Mouse (Mus musculus): ENCODE data around the gene Fam222a. TPM values are rescaled to one million over a fixed set of nuclear protein-coding genes. Genes with fewer than 3 reads are reported as not detected.

Gene Fam222a
- total RNA-seq, 2 experiments from 2014 or later, result 2.6 to 3.3 TPM

DNA sequence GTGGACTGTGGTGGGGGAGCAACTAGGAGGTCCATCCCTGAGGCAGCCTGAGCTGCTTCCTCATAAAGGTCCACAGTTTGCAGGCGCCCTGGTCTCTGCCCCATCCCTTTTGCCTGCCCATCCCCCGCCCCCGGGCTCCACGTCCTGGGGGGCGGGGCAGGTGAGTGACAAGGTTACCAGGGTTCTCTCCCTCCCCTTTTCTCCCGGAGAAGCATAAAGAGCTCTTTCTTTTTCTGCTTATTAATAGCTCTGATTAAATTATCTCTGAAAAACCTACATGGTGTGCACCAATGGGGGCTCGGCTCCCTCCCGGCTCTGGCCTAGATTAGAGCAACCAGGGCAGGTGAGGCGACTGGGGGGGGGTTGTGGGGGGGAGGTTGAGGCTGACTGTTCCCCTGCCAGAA is 7.3 kb upstream of the Fam222a start:
- DNase-seq, result no peak

DNA sequence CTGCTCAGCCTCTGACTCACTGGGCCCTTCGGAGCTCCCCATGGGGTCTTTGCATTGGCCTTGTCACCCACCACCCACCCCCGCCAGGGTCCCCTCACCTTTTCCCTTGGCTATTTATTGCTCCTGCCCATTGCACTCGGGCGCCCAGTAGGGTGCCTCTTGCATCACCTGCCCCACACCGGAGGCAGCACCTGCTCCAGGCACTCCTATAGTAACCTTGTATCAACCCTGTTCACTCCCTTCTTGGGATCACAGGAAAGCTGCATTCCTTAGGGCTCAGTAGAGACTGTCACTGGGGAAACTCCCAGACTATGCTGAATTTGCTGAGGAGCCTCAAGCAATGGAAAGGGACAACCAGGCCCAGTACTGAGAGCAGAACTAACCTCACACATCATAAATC is 6.9 kb upstream of the Fam222a start:
- DNase-seq, result no peak

DNA sequence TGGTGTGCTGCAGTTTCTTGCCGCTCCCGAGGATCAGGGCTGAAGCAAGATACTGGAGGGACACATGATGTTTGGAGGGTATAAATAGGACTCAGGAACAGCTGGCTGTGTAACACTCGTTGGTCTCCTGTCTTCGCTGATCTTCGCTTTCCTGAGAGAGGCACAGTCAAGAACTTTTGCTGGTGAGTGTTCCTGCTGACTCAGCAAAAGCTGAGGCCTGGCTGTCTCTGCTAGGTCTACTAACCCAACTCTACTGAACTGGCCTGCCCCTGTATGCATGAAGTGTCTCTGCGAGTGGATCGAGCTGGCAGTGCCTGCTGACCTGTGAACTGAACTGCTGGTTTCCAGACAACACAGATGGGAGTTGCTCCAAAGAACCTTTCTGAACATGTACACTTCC is 3.8 kb upstream of the Fam222a start:
- no peak for DNase-seq

DNA sequence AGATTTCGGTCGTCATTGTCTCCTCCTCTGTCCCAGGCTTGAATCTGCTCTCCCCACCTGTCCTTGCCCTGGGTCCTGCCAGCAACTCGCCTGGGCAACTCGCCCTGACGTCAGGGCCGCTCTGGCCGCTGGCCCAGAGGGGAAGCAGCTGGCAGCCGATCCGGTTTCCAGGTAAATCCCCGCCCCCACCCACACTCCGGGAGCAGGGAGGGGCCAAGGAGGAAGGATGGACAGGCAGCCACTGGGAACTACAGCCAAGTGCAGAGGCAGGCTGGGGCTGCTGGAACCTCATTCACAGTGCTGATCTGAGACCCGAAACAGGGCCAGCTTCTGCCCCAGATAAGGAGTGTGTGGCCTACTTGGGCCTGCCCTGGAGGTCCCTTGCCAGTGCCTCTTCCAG is 2.5 kb upstream of the Fam222a start:
- peak; percentile 54 to 63 for DNase-seq

DNA sequence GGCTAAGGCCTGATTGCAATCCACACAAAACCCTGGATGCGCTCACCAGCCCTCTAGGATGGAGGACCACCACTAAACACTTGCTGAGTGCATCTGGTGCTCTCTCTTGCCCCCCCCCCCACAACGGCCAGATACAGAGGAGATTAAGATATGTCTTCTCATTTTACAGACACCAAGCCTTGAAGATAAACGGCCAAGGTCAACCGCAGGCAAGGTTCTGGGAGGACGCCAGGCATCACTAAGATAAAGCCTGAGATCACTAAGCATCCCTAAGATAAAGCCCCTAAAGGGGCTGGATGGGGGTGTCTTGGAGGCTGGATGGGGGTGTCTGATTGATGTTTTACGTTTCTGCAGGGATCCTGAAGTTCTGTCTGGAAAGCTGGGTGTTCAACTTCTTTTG is 2.1 kb upstream of the Fam222a start:
- no peak for DNase-seq

DNA sequence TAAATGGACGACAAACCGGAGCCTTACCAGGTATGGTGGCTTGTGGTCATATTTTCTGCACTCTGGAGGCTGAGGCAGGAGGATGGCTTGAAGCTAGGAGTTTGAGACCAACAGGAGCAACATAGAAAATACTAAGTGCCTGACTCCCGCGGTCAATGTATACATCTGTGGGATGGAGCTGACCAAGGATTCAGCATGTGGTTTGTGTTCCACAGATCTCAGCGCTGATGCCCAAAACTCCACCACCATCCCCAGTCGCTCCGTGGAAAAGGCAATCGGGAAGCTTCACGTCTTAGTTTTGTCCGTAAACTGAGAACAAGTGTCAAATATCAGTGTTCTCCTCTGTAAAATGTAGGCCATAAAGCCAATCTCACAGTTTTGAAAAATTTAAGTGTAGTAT is 1.4 kb upstream of the Fam222a start:
- DNase-seq, result no peak

DNA sequence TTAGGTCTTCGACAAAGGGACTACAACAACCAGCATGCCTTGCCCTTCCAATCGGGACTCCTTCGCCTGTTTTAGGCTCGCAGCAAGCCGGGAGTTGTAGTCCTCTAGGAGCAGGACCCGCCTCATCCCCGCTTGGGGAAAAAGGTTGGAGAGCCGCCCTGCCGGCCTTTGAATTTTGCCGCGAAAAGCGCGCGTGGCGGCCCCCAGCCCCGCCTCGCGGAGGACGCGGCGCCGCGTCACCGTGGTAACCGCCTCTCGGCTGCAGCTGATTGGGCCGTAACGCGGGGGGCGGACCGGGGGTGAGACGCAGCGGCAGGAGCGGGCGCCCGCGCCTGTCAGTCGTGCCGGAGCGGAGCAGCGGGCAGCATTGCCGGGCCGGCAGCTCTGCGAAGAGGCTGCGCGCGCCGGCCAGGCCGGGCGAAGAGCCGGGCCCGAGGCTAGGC is 720 bp upstream of the Fam222a start:
- peak; percentile 96 to 98 for DNase-seq

DNA sequence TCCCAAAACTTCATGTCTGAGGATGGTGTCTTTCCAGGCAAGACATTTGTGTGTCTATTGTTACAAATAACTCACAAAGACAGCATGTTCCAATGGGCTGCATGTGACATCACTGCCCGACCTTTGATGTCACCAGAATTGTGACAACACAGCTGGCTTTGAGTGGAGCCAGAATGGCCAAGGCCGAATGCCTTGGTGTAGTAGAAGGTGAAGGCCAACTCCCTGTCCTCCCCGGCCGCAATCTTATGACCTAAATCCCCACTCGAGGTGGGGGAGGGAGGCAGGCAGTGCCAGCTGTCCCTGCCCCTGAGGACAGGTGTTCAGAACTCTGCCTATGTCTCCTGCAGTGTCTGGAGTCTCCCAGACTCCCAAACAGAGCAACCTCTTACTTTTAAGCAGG is 1.0 kb downstream of the Fam222a start:
- DNase-seq, result peak; percentile 32 to 53

DNA sequence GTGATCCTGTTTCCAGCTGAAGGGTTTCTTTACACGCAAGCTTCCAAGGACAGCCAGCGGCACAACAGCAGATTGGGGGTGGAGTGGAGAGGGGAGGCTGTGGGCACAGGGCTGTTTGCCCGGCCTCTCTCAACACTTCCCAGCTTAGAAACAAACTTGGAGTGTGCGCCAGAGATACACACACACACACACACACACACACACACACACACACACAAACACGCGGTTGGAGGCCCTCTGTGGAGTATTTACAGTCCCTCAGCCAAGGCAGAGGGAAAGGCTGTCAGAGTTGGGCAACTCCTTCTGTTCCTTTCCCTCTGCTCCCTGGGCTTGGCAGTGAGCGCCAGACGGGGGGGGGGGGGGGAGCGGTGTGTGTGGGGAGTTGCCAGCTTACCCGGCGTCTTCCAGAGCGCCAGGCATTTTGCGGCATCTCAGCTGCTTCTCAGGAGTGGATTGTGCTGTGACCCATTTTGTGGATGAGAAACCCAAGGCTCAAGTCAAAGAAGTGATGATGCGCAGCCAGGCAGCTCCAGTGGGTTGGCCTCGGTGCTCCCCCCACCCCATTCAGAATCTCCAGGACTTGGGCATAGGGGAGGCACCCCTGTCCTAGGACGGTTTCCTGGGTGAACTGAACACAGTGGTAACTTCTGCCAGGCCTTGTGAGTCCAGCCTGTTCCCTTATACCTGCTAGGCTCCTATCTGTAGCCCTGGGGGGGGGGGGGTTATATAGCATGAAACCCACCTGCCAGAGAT is 2.3 kb downstream of the Fam222a start:
- peak; percentile 75 to 83 for DNase-seq

DNA sequence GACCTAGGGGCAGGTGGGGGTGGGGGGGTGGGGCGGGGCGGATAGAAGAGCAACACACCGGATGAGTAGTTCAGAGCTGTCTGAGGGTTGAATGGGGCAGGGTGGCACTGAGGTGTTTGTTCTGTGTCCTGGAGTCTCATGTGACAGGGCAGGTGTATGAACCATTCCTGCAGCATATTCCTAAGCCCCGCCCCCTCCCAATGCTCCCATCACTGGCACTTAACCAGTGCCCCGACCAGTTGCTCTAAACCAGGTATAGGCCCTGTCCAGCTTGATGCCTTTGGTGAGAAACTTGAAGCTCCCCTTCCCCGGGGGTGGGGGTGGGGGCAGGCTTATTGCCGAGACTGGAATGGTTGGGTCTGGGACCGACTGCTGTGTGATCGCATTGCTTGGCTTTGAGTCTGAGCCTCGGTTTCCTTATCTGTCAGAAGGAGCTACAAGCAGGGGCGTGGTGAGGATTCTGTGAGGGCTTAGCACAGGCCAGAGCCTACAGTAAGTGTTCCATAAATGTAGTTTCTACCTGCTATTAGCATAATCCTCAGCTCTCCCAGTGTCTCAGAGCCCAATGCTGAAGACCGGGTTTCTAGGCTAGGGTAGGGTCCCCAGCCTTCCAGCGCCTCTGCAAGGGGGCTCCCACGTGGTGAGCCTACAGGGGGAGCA is 3.1 kb downstream of the Fam222a start:
- no peak for DNase-seq

DNA sequence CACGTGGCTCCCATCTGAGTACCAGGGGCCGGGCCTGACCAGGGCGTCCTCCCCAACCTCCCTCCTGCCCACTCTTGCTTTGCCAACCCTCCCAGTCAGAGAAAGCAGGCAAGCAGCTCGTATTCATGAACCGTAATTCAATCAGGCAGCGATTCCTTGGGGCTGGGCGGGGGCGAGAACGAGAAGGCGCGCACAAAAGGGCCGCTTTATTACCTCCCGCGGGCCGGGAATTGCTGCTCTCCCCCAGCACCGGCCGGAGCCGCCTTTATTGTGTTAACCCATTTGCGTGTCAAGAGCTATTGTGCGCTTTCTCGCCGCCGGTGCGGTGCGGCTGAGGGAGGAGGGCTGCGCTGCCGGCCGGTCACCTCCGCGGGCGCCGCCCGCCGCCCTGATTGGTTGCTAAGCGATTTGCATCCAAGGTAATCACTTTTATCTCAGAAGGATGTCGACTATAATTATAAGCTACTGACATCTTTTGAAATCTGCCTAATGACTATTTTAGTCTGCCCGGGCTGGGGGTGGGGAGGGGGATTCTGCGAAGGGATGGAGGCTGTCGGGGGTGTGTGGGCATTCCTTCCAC is 3.7 kb downstream of the Fam222a start:
- no peak for DNase-seq

DNA sequence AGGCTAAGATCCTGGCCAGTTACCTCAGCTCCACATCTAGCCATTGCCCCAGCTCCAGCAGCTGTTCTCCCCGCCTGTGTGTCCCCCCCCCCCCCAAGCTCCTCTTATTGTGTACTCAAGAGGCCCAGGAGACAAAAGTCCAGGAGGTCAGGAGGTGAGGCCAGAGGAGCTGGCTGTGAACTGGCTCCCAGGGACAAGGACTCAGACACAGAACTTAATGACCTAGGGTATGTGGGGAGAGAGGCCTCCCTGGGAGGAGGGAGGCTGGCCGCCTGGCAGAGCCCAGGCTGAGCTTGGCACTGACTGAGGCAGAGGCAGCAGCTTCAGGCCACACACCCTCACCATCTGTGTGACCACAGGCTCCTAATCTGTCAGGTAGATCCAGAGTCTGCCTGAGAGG is 5.2 kb downstream of the Fam222a start:
- DNase-seq, result peak in 1 of 2 experiments; percentile 32

DNA sequence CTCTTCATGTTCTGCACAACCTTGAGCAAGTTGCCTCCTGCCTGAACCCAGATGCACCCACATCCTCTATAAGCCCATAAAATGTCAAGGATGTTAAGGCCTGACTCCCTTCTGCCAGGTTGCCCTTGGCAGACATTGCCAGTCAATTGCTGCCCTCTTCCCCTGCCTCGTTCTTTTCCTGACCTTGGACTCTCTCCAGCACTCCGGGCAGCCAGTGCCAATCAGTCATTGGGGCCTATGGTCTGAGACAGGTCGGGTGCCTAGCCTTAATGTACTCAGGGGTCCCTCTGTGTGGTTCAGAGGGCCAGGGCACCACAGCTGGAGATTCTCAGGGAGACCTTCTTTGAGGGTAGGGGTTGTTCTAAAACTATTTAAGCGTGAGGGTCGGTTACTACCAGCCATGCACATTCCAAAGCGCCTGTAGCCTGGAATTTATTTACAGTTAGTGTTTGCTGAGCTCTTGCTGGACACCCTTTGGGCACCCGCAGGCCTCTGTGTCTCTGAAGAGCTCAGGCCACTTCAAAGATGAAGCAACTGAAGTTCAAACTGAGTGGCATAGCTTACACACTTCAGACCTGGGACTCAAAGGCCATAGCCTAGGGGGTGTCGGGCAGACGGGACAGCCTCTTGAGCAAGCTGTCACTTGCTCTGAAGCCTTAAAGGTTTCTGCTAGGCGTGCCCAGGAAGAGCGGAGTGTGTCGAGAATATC is 6.3 kb downstream of the Fam222a start:
- no peak for DNase-seq

DNA sequence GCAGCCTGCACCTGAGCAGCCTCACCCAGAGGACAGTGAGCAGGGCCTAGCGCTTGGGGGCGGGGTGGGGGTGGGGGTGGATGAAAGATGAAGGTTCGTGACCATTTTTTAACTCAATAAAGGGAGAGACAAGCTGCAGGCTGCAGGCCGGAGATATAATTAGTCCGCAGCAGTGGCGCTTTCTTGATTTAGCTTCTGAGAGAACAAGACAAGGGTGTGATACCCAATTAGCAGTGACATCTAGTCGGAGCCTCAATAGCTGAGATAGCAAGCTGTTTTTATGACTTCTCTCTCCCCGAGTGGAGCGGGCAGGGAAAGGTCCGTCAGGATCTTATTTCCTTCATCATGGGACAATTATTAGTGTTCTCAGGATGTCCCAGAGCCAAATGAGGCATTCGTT is 7.2 kb downstream of the Fam222a start:
- no peak for DNase-seq

DNA sequence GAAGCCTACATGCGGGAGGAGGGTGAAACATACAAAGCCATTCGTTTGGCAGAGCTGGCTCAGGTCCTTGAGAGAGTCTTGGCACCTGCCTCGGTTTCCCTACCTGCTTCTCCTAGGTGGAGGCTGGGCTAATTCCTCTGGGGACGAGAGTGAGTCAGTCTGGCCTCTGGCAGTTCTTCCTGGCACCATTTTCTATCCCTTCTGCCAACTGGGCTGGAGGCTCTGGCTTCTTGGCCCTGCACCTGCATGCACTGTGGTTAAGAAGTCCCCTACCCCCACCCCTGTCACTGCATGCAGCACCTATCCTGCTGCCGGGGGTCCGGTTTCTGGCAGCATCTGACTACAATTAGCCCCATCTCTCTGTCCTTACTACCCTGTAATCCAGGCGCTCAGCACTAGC is 7.7 kb downstream of the Fam222a start:
- DNase-seq, result peak; percentile 64 to 76

DNA sequence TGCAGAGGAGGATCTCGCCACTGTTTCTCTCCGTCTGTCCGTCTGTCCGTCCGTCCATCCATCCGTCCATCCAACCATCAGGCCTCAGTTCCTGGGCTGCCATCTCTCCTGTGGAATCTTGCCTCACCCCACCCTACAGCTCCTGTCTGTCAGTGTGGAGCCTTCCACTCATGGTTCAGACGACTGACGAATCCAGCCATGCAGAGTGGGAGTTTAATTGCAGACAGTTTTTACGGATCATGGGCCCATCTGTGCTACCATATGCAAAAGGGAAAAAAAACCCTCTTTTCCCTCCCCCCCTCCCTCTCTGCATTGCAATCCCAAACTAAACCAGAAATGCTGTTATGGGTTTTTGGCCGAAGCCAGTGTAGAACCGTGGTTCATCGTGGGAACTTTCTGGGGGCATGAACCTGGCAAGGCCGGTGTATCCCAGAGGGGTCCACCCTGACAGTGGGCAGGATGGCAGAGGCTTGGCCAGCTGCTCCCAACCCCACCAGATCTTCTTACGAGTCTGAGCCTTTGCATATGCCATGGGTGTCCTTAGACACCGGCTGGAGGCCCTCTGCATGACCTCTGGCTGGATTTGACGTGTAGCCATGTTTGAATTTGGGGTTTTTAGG is 8.3 kb downstream of the Fam222a start:
- no peak for DNase-seq

DNA sequence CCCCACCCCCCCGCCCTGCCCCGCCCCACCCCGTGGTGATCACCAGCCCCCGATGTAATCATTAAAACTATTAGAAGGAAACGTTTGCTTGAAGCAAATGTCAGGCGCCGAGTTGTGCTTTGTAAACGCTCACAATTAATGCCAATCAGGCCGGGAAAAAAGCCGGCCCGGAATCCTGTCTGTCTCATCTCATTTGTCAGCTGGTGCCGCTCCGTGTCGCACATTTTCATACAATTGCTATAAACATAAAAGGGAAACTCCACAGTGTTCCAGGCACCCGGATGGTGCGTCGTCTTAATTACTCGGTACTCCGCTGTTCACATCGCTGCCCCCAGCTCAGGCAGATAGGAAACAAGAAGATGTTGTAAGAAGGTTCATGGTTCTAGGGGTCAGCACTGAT is 10.5 kb downstream of the Fam222a start:
- no peak for DNase-seq

DNA sequence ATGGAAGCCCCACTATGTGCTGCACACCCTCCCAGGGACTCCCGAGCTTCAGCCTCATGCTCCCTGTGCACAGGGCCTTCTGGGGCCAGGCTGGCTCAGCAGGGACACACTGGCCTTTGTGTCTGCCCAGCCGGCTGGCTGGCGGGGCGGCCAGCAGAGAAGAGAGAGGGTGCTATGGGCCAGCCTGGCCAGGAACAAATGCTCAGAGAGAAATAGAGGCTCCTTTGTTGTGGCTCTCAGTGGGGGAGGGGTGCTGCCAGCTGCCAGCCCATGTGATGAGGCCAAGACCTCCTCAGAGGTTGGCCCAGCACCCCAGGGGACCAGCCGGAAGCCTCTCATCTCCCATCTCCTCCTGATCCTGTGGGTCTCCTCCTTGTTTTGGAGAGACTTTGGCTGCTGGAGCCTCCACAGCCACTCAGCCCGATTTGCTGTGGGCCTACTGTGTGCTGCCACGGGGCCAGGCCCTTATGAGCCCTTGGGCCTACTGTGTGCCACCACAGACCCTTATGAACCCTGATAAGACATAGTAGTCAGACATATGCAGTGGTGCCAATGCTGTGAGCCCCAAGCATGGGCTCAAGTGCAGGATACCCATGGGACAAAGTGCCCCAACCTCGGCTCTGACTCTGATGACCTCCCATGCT is 12.0 kb downstream of the Fam222a start:
- no peak for DNase-seq

DNA sequence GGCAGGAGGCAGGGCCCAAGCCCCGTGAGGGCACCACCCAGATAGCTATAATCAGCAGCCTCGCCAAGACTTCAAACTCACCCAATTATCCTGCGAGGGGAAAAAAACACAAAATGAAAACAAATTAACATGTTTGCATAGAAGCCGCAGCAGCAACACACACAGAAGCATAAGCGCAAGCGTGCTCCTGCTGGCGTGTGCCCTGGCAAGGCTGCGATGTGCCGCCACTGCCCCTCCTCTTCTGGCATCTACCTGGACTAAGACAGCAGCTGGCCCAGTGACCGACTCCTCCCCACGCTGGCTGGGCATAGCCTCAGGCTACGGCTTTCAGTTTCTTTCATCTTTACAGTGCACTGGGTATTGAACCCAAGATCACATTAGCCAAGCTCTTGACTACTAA is 13.7 kb downstream of the Fam222a start:
- peak in 1 of 2 experiments; percentile 70 for DNase-seq

DNA sequence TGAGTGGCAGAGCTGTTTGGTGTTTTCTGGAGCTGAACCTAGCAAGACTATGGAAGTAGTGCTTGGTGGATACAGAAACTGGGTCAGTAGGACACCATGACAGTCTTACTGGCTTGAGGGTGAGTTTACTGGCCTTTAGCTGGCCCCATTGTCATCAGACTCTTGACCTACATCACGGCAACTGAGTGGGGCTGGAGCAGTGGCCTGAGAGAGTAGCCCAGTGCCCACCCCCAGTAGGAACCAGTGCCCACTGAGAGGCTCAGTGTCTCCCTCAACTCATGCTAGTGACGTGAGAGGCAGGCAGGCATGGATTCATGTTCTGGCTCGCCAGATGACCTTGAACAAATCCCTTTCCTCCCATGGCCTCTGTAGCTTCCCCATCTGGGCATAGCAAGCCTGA is 15.2 kb downstream of the Fam222a start:
- DNase-seq, result no peak

DNA sequence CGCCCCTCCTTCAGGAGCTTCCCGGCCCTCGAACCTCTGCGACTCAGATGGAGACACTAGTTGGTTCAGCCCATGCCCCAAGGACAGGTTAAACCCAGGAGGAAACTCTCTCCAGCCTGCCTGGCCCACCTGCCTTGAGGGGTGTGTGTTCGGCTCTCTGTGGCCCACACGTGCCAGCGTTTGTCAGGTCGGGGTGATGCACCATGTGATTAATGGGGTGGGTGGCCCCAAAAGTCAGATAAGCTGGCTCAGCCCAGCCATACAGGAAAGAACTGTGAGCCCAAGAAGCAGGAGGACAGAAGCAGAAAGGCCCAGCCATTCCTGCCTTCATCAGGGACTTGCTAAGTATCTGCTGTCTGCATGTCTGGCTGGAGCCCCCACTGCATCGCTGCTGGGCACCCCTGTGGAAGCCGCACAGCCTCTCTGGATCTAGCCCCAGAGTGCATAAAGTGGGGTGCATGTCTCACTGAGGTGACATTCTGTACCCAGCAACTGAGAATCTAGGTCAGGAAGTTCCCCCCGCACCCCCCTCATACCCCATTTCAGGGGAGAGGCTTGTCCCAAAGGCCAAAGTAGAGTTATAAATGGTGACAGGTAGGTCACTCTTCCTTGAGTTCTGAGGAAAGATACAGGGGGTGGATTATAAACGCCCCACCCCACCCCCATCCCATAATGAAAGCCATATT is 15.8 kb downstream of the Fam222a start:
- DNase-seq, result no peak

Measured in heart, adult 18-20 months (tissue).